Mouse (Mus musculus) brain, embryonic 14.5 days (tissue): ENCODE measurements around the gene Chmp5.
A peak's percentile ranks its signal among the peaks of the same experiment; 100 is the strongest.

Experiments used
- CTCF ChIP-seq: fragments of 200-500 bp; IDR thresholded peaks from 2 replicates; pipeline ENCODE4 v1.5.1; 2012; ENCODE audit warnings: inconsistent platforms, mild to moderate bottlenecking, moderate library complexity, borderline replicate concordance; ENCODE audit not compliant: insufficient read depth, insufficient read length; ENCODE audit errors: extremely low read depth
- POLR2A ChIP-seq: fragments of 200-500 bp; IDR thresholded peaks from 2 replicates; pipeline ENCODE4 v1.6.1; 2012; ENCODE audit warnings: mild to moderate bottlenecking, inconsistent platforms, borderline replicate concordance; ENCODE audit not compliant: poor library complexity, insufficient read depth, insufficient read length, severe bottlenecking; ENCODE audit errors: extremely low read depth

DNA sequence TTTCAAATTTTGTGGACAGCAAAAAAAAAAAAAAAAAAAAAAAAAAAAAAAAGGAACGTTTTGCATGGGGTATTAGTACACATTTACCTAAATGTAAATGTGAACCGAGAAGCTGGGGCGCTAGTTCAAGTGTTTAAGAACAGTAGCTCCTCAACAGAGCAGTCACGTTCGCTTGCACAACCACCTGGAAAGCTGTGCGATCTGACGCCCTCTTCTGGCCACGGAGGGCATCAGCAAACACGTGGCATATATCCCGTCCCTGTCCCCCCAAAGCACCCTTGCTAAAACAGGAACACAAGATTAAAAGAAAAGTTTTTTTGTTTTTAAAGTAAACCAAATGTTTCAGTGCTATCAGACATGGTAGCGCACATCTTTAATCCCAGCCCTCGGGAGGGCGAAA lies 23.5 kb downstream of the Chmp5 start:
- peak; percentile 69 for TF ChIP-seq CTCF
- TF ChIP-seq POLR2A: no peak
